In the genomic region with DNA sequence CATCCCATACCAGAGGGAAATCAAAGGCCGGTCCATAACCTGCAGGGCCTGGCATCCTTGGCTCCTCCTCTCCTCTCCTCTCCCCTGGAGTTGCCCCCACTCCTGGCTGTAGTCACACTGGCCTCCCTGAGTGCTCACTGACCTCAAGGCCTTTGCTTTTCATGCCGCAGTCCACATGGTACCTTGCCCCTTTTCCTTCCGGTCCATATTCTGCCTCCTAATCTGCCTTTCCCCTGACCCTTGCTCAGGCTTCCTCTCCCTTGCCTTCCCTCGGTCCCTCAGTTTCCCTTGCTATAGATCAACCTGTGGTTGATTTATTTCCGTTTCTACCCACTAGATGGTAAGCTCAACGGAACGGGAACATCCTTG, we compare ENCODE assay signal across 10 mouse cellular contexts. TPM values are rescaled to one million over a fixed set of nuclear protein-coding genes. Genes with fewer than 3 reads are reported as not detected.
DNase-seq lines count a peak whose midpoint lies in the region; ATAC-seq lines count a peak whose summit lies in the region.
"Had no signal": no experiment of that assay in that cellular context is flagged by ENCODE, and none has a peak within 500 bp of the region (broad histone marks: within the 10 kb centered on the region; RNA-seq: fewer than 3 reads in every experiment).

No protein-coding gene starts in this region.

- H3K27ac ChIP-seq in heart, embryonic 15.5 days: no peak overlapping the region
- H3K27ac ChIP-seq in embryonic facial prominence, embryonic 14.5 days (replicated peaks; ENCODE audit: low read depth, low read length): no peak overlapping the region; the same call in 1 of the 2 replicates
- peak overlapping the region; percentile 93 for H3K27ac ChIP-seq in midbrain, embryonic 15.5 days

- DNase-seq in heart, postnatal 10 days: no peak
- DNase-seq in embryonic facial prominence, embryonic 14.5 days (ENCODE audit: low spot score): no peak
- peak; percentile 64 for DNase-seq in kidney, adult 9 months
- DNase-seq in adrenal gland, adult 18-20 months (ENCODE audit: low spot score in 2 of 2): no peak
- DNase-seq in thymus, postnatal 4 days: no peak
- no peak for DNase-seq in left cerebral cortex, postnatal 36 days (ENCODE audit: low spot score in 2 of 2)

- peak overlapping the region; percentile 60 for H3K4me2 ChIP-seq in heart, embryonic 15.5 days
- peak overlapping the region; percentile 51 for H3K4me2 ChIP-seq in embryonic facial prominence, embryonic 14.5 days (ENCODE audit: low read depth, low read length)
- H3K4me2 ChIP-seq in midbrain, embryonic 15.5 days: peak overlapping the region; percentile 44

- H3K4me1 ChIP-seq in heart, embryonic 15.5 days (replicated peaks): peaks cover 29% of the 10 kb centered on the region
- peaks cover 15% of the 10 kb centered on the region for H3K4me1 ChIP-seq in embryonic facial prominence, embryonic 14.5 days (ENCODE audit: control insufficient read depth, insufficient read depth, low read length)
- peaks cover 48% of the 10 kb centered on the region for H3K4me1 ChIP-seq in midbrain, embryonic 15.5 days

- WGBS in heart, embryonic 15.5 days: 32% methylated on average over 7 of the region's 7 CpGs
- WGBS in embryonic facial prominence, embryonic 14.5 days: 34% methylated on average over 7 of the region's 7 CpGs
- 25% methylated on average over 7 of the region's 7 CpGs for WGBS in midbrain, embryonic 15.5 days

- H3K36me3 ChIP-seq in heart, embryonic 15.5 days: no peaks in the 10 kb centered on the region
- no peaks in the 10 kb centered on the region for H3K36me3 ChIP-seq in embryonic facial prominence, embryonic 14.5 days (ENCODE audit: control insufficient read depth, insufficient read depth, low read length)
- H3K36me3 ChIP-seq in midbrain, embryonic 15.5 days (replicated peaks): no peaks in the 10 kb centered on the region

- H3K4me3 ChIP-seq in heart, embryonic 15.5 days: peak overlapping the region; percentile 34
- H3K4me3 ChIP-seq in embryonic facial prominence, embryonic 14.5 days (ENCODE audit: low read depth, low read length): peak overlapping the region; percentile 24; the same call in 1 of the 2 replicates
- peak overlapping the region; percentile 29 for H3K4me3 ChIP-seq in midbrain, embryonic 15.5 days

- intact Hi-C loops in heart, postnatal 10 days (cut with DNase I): loop anchor here (5.0 kb wide), 1 partner anchor 75 kb away; no protein-coding TSS in a partner anchor
- intact Hi-C loops in left cerebral cortex, postnatal 36 days (cut with DNase I): loop anchor here (10.0 kb wide), 1 partner anchor 363 kb away; no protein-coding TSS in a partner anchor

- H3K9me3 ChIP-seq in heart, embryonic 15.5 days (replicated peaks): no peaks in the 10 kb centered on the region
- H3K9me3 ChIP-seq in embryonic facial prominence, embryonic 14.5 days (ENCODE audit: control insufficient read depth, low read length): no peaks in the 10 kb centered on the region
- H3K9me3 ChIP-seq in midbrain, embryonic 15.5 days: no peaks in the 10 kb centered on the region

- ATAC-seq in heart, embryonic 15.5 days (replicated peaks; ENCODE audit: insufficient number of reproducible peaks, insufficient read depth, low FRiP score, low read depth): no peak
- no peak for ATAC-seq in embryonic facial prominence, embryonic 14.5 days (ENCODE audit: low read depth)
- 0 out of 2 replicates have a peak, but pooled peaks have one; percentile 5 for ATAC-seq in midbrain, embryonic 15.5 days (replicated peaks)

- no peaks in the 10 kb centered on the region for H3K27me3 ChIP-seq in heart, embryonic 15.5 days
- no peaks in the 10 kb centered on the region for H3K27me3 ChIP-seq in embryonic facial prominence, embryonic 14.5 days (replicated peaks; ENCODE audit: control insufficient read depth, insufficient read depth, low read length)
- H3K27me3 ChIP-seq in midbrain, embryonic 15.5 days (replicated peaks): no peaks in the 10 kb centered on the region

- no peak overlapping the region for H3K9ac ChIP-seq in heart, embryonic 15.5 days
- no peak overlapping the region for H3K9ac ChIP-seq in embryonic facial prominence, embryonic 14.5 days (ENCODE audit: low read depth, low read length)
- H3K9ac ChIP-seq in midbrain, embryonic 15.5 days: peak overlapping the region; percentile 35

RNA-seq across cellular contexts. Expression of a gene that starts 4.2 kb away (rescaled TPM):
- 5.1 and 7.0 TPM in 2 replicates for polyA plus RNA-seq in heart, embryonic 15.5 days (2015; fragmentation: Nextera tagmentation; extraction: Ambion mirVana)
- 10 to 100 TPM; 14.1 to 17.1 TPM for total RNA-seq in heart, postnatal 10 days (2021)
- 12.5 and 13.4 TPM in 2 replicates for polyA plus RNA-seq in embryonic facial prominence, embryonic 14.5 days (2014; fragmentation: Nextera tagmentation; extraction: Ambion mirVana)
- 20.7 and 20.8 TPM in 2 replicates for polyA plus RNA-seq in midbrain, embryonic 15.5 days (2015; fragmentation: Nextera tagmentation; extraction: Ambion mirVana)
- total RNA-seq in adrenal gland, adult 18-20 months (2021): 10 to 100 TPM; 18.8 to 23.8 TPM
- 10 to 100 TPM; 51.6 to 55.4 TPM for total RNA-seq in left cerebral cortex, postnatal 36 days (2021)

RNA-seq across cellular contexts. Expression of a gene that starts 22.4 kb away (rescaled TPM):
- polyA plus RNA-seq in heart, embryonic 15.5 days (2015; fragmentation: Nextera tagmentation; extraction: Ambion mirVana): not detected in 2 replicates
- not detected for total RNA-seq in heart, postnatal 10 days (2021)
- not detected in 2 replicates for polyA plus RNA-seq in embryonic facial prominence, embryonic 14.5 days (2014; fragmentation: Nextera tagmentation; extraction: Ambion mirVana)
- polyA plus RNA-seq in midbrain, embryonic 15.5 days (2015; fragmentation: Nextera tagmentation; extraction: Ambion mirVana): 0.21 TPM in 1 of 2 replicates, not detected in the other
- total RNA-seq in adrenal gland, adult 18-20 months (2021): not detected
- not detected for total RNA-seq in left cerebral cortex, postnatal 36 days (2021)
- total RNA-seq: neutrophil, adult 5-6 weeks had no signal
- polyA plus RNA-seq: gonadal fat pad, adult 2 months had no signal
